Mouse (Mus musculus): ENCODE measurements around the gene Six3. TPM values are rescaled to one million over a fixed set of nuclear protein-coding genes. Genes with fewer than 3 reads are reported as not detected.

Six3 gene
- not detected in 2 replicates for polyA plus RNA-seq (2015; fragmentation: Nextera tagmentation; extraction: Ambion mirVana)

- Histone ChIP-seq H3K36me3 (ENCODE audit: control insufficient read depth, insufficient read depth) (no peaks in the 10 kb centered on the region), H3K27me3 (replicated peaks; ENCODE audit: control insufficient read depth, insufficient read depth, low read length) (peaks cover 98% of the 10 kb centered on the region), H3K4me3 (ENCODE audit: low read depth, low read length) (no peak within 1 kb of the TSS), H3K9me3 (ENCODE audit: control insufficient read depth) (no peaks in the 10 kb centered on the region), H3K4me2 (replicated peaks; ENCODE audit: low read depth) (no peak within 1 kb of the TSS), H3K4me1 (replicated peaks; ENCODE audit: control insufficient read depth, insufficient read depth, low read length) (no peaks in the 10 kb centered on the region), H3K9ac (ENCODE audit: low read depth, low read length) (no peak within 1 kb of the TSS), H3K27ac (ENCODE audit: low read depth, low read length) (no peak within 1 kb of the TSS)
- WGBS, result under 1% methylated on average over 29 of the region's 30 CpGs
- no peak for ATAC-seq
- TF ChIP-seq CTCF (IDR thresholded peaks at IDR 0.05; ENCODE audit: low read depth), result no peak
Measured at GRCm38 (mm10) chr17:85613266-85613860, at the start of gene Six3. Six3 (plus strand) TSS chr17:85613608.

- no peak overlapping the region for H3K27ac ChIP-seq (ENCODE audit: low read depth, low read length)
- H3K4me1 ChIP-seq (replicated peaks; ENCODE audit: control insufficient read depth, insufficient read depth, low read length), result no peaks in the 10 kb centered on the region
- H3K36me3 ChIP-seq (ENCODE audit: control insufficient read depth, insufficient read depth), result no peaks in the 10 kb centered on the region
- H3K9me3 ChIP-seq (ENCODE audit: control insufficient read depth), result no peaks in the 10 kb centered on the region
- TF ChIP-seq CTCF (IDR thresholded peaks at IDR 0.05; ENCODE audit: low read depth), result no peak
- H3K9ac ChIP-seq (ENCODE audit: low read depth, low read length), result no peak overlapping the region
- H3K27me3 ChIP-seq (replicated peaks; ENCODE audit: control insufficient read depth, insufficient read depth, low read length), result 0 out of 2 replicates have a peak, but pooled peaks cover 6% of the 10 kb centered on the region
- no peak overlapping the region for H3K4me2 ChIP-seq (replicated peaks; ENCODE audit: low read depth)
- WGBS, result 47% methylated on average over 7 of the region's 7 CpGs
- ATAC-seq, result no peak
- no peak overlapping the region for H3K4me3 ChIP-seq (ENCODE audit: low read depth, low read length)
Measured at GRCm38 (mm10) chr17:85564107-85564506, 49.3 kb upstream of the Six3 start.

GRCm38 (mm10) chr17:85574023-85574422, 39.4 kb upstream of the Six3 start:
- Histone ChIP-seq H3K4me2 (replicated peaks; ENCODE audit: low read depth) (no peak overlapping the region), H3K27me3 (replicated peaks; ENCODE audit: control insufficient read depth, insufficient read depth, low read length) (0 out of 2 replicates have a peak, but pooled peaks cover 4% of the 10 kb centered on the region), H3K4me1 (replicated peaks; ENCODE audit: control insufficient read depth, insufficient read depth, low read length) (no peaks in the 10 kb centered on the region), H3K36me3 (ENCODE audit: control insufficient read depth, insufficient read depth) (no peaks in the 10 kb centered on the region), H3K9me3 (ENCODE audit: control insufficient read depth) (no peaks in the 10 kb centered on the region), H3K27ac (ENCODE audit: low read depth, low read length) (no peak overlapping the region), H3K4me3 (ENCODE audit: low read depth, low read length) (no peak overlapping the region), H3K9ac (ENCODE audit: low read depth, low read length) (no peak overlapping the region)
- 85% methylated on average over 3 of the region's 3 CpGs for WGBS
- no peak for ATAC-seq
- TF ChIP-seq CTCF (IDR thresholded peaks at IDR 0.05; ENCODE audit: low read depth), result no peak

- no peaks in the 10 kb centered on the region for H3K4me1 ChIP-seq (replicated peaks; ENCODE audit: control insufficient read depth, insufficient read depth, low read length)
- H3K4me2 ChIP-seq (replicated peaks; ENCODE audit: low read depth), result no peak overlapping the region
- H3K9me3 ChIP-seq (ENCODE audit: control insufficient read depth), result no peaks in the 10 kb centered on the region
- no peak overlapping the region for H3K4me3 ChIP-seq (ENCODE audit: low read depth, low read length)
- no peaks in the 10 kb centered on the region for H3K27me3 ChIP-seq (replicated peaks; ENCODE audit: control insufficient read depth, insufficient read depth, low read length)
- no peaks in the 10 kb centered on the region for H3K36me3 ChIP-seq (ENCODE audit: control insufficient read depth, insufficient read depth)
- ATAC-seq, result no peak
- H3K27ac ChIP-seq (ENCODE audit: low read depth, low read length), result no peak overlapping the region
- WGBS, result 62% methylated on average over 5 of the region's 5 CpGs
- no peak overlapping the region for H3K9ac ChIP-seq (ENCODE audit: low read depth, low read length)
- no peak for TF ChIP-seq CTCF (IDR thresholded peaks at IDR 0.05; ENCODE audit: low read depth)
Measured at GRCm38 (mm10) chr17:85578290-85578689, 35.1 kb upstream of the Six3 start.

- WGBS, result 84% methylated on average over 10 of the region's 10 CpGs
- H3K4me2 ChIP-seq (replicated peaks; ENCODE audit: low read depth), result no peak overlapping the region
- no peak overlapping the region for H3K27ac ChIP-seq (ENCODE audit: low read depth, low read length)
- H3K27me3 ChIP-seq (replicated peaks; ENCODE audit: control insufficient read depth, insufficient read depth, low read length), result no peaks in the 10 kb centered on the region
- no peak overlapping the region for H3K9ac ChIP-seq (ENCODE audit: low read depth, low read length)
- H3K36me3 ChIP-seq (ENCODE audit: control insufficient read depth, insufficient read depth), result no peaks in the 10 kb centered on the region
- H3K4me1 ChIP-seq (replicated peaks; ENCODE audit: control insufficient read depth, insufficient read depth, low read length), result no peaks in the 10 kb centered on the region
- no peak overlapping the region for H3K4me3 ChIP-seq (ENCODE audit: low read depth, low read length)
- no peak for ATAC-seq
- TF ChIP-seq CTCF (IDR thresholded peaks at IDR 0.05; ENCODE audit: low read depth), result no peak
- H3K9me3 ChIP-seq (ENCODE audit: control insufficient read depth), result no peaks in the 10 kb centered on the region
Measured at GRCm38 (mm10) chr17:85579350-85579749, 34.1 kb upstream of the Six3 start.

- TF ChIP-seq CTCF (IDR thresholded peaks at IDR 0.05; ENCODE audit: low read depth), result no peak
- Histone ChIP-seq H3K4me2 (replicated peaks; ENCODE audit: low read depth) (no peak overlapping the region), H3K27me3 (replicated peaks; ENCODE audit: control insufficient read depth, insufficient read depth, low read length) (no peaks in the 10 kb centered on the region), H3K27ac (ENCODE audit: low read depth, low read length) (no peak overlapping the region), H3K9ac (ENCODE audit: low read depth, low read length) (no peak overlapping the region), H3K4me1 (replicated peaks; ENCODE audit: control insufficient read depth, insufficient read depth, low read length) (no peaks in the 10 kb centered on the region), H3K9me3 (ENCODE audit: control insufficient read depth) (no peaks in the 10 kb centered on the region), H3K4me3 (ENCODE audit: low read depth, low read length) (no peak overlapping the region), H3K36me3 (ENCODE audit: control insufficient read depth, insufficient read depth) (no peaks in the 10 kb centered on the region)
- WGBS, result 91% methylated on average over 6 of the region's 6 CpGs
- no peak for ATAC-seq
Measured at GRCm38 (mm10) chr17:85580221-85580620, 33.2 kb upstream of the Six3 start.
